Mouse (Mus musculus) retina, postnatal 1 day (tissue): ENCODE data around the gene Tmem229a.

Experiments
- DNase-seq: peaks from one replicate; pipeline ENCODE4 v3.0.0-alpha.2; 2012

The Tmem229a gene

DNA sequence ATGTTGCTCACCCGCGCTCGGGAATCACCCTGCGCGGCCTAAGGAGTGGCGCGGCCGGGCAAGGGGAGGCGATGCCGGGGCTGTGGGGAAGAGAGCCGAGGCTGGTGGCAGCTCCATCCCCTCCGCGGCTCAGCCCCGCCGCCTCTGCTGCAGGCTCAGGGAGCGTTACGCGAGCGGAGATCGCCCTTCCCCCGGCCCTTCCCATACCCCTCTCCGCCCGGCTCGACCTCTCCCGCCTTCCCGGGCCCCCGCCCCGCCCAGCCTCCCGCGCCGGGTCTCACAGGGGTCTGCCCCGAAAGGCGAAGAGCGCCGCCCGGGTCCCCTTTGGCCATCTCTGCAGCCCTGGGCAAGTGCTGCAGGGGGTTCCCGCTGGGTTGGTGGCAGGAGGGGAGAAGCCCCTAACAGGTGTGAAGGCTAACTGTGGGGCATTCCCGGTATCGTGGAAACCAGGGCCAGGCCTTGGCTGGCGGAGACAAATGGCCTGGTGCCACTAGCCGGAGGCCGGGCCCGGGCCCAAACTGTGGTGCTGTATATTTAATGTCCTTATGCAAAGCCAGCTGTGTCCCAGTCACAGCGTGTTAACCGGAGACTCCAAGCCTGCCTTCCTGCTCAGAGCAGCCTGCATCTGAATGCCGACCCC lies at the start of gene Tmem229a:
TSS of gene Tmem229a (minus strand) at position 352 of the 640 bp plus-strand sequence.
- DNase-seq, result peak; percentile 79

DNA sequence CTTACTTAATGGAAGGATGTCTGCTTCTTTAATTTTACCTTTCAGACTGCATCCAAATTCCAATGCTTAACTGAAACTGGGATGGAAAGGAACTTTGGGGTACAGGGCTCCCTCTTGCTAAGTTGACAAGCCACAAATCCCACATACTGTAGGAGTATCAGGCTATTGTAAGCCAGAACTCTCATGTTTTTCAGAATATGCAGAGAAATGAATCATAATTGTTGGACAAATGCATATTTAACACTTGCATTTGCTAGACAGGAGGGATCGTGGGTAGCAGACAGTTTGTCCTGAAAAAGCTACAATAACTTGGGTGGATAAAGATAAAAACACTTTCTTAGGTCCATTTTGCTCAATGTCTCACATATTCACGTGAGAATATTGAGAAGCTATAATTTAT lies 37.7 kb upstream of the Tmem229a start:
- no peak for DNase-seq

DNA sequence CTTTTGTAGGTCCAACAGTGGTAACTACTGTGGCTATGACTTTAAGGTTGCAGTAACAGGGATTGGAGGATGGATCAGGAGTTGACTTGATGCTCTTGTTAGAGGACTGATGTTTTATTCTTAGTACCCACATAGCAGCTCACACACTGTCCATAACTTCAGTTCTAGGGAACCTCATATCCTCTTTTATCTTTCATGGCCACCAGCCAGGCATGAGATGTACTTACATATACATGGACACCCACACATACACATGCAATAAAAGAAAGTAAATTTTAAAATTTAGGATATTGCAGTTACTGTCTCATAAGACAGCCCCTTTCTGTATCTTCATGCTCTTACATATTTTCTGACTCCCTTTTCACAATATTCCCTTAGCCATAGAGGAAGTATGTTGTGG lies 33.7 kb upstream of the Tmem229a start:
- DNase-seq, result no peak

DNA sequence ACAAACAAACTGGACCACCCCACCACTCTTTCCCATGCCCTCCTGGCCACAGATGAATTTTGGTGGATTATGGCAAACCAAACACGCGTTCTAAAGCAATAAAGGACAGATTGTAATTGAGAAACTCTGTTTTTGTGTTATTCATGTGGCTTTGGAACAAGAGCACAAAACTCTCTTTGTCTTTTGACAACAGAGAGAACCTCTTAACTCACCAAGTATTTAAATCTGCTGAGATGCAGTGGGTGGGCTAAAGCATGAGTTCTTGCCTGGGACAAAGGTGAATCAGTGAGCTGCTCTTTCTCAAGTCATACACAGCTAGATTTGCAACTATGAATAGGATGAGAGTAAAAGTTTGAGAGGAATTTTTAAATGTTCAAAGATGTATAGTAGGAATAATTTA lies 20.1 kb upstream of the Tmem229a start:
- DNase-seq, result no peak

DNA sequence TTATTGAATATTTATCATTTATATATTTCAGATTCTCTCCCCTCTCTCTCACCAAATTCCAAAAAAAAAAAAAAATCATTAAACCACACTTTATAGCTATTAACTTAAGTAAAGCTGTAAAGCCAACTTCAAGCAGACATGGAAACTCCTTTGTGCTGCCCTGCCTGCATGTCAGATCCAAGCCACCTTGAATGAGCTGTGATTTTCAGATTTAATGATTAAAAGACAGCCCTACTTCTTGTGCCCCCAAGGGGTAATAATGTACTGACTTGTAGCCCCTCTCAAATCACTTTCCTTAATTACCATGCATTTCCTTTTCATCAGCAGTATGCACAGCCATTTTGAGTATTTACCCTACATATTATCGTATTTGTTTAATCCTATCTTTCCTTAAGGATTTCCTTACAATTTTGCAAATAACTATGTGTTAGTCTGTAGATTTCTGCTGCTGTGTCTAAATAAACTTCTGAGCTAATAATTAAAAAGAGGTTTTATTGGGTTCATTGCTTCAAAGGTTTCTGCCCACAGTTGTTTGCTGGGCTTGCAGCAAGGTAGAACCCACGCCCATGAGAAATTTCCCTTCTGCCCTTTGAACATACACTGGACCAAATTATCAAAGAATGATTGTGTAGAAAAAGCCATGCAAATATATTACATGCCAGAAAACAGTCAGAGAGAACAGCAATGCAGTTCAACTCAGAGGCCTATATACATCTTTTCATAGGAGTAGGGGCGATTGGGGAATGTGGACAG lies 12.6 kb upstream of the Tmem229a start:
- no peak for DNase-seq

DNA sequence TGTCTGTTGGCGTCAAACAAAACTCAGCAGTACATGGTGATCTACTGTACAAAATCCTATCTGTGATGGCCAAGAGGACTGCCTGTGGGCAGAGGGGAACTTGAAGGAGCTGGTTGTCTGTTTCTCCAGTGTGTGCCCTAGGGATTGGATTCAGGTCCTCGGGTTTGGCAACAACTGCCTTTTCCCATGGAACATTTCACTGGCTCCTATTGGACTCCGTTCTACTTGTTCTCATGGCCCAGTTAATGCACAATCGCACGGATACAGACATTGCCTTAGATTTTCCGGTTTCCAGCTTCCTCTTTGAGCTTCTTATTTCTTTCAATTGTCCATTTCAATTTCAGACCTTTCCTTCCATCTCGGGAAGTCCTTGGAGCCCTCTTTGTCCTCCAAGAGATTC lies 11.6 kb upstream of the Tmem229a start:
- no peak for DNase-seq

DNA sequence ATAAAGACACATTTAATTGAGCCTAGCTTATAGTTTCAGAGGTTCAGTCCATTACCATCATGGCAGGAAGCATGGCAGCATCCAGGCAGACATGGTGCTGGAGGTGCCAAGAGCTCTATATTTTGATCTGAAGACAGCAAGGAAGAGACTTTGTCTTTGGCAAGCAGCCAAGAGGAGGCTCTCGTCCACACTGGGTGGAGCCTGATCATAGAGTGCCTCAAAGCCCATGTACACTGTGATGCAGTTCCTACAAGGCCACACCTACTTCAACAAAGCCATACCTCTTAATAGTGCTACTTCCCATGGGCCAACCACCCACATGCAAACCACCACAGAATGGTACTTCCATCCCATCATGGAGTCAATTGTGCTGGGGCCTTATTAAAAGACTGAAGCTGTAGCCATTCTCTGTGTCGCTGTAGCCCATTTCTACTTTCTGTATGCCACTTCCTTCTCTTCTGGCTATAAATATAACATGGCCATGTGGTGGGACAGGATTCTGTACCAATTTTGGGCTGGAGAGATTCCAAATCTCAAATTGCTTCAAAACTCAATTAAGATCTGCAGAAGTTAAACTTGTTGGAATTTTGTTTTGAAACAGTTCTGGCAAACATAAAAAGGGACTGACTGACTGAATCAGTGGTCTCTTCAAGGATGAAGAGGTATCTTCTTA lies 10.0 kb upstream of the Tmem229a start:
- no peak for DNase-seq

DNA sequence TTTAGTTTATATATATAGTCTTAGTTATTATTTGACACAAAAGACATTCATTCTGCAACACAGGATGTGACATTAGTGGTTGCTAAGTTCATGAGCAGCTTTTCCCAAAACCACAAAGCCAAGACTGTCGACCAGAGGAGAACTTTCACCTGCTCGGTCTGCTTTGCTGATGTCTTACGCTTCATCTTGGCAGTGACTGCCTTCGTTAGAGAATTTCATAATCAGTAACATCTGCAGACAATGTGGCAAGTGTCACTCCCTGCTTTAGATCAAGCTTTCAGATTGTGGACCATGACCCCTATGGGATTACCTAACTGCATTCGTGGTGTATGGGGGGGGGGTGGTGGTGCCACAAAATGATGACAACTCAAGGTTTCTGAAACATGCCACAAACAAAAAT lies 7.7 kb upstream of the Tmem229a start:
- no peak for DNase-seq

DNA sequence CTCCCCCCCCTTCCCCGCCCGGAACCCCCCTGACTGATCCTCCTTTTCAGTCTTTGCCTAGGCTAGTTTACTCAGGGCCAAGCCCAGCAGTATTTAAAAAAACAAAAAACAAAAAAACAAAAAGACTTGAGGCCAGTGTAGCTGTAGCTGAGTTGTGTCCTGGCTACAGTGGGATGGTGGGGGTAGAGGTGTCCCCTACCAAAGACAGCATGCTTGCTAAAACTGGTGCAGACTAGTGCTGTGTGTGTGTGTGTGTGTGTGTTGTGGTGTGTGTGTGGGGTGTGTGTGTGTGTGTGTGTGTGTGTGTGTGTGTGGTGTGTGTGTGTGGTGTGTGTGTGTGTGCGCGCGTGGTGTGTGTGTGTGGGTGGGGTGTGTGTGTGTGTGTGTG lies 483 bp upstream of the Tmem229a start:
- no peak for DNase-seq

DNA sequence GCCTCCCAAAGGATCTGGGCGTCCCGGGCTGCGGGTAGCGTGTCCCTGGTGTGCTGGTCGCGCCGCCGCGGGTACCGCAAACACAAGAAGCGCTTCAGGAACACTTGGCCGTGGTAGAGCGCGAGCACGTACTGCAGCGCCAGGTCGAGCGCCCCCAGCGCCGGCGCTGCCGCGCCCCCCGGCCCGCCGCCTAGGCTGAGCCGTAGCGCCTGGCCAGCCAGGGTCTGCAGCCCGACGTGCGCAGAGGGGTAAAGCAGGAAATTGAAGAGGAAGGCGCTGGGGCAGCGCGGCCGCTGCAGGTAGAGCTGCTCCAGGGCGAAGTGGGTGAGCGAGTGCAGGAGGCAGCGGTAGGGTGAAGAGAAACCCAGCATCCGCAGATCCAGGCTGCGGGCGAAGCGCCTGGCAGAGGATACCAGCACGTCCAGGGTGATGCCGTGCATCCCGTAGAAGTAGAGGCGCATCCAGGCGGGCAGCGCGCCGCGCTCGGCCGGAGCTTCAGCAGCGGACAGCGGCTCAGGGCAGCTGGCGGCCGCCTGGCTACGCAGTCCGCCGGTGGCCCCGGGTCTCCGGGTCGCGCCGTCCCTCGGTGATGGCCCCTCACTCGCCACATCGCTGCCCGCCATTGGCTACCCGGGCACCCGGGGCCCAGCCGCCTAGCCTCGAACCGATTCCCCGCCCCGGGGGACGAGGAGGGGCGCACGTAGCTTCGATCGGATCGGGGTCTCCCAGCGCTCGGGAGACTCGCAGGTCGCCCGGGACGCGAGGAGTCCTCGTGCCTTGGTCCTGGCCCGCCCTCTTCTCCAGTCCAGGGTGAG lies 759 bp downstream of the Tmem229a start:
- DNase-seq, result peak; percentile 85

DNA sequence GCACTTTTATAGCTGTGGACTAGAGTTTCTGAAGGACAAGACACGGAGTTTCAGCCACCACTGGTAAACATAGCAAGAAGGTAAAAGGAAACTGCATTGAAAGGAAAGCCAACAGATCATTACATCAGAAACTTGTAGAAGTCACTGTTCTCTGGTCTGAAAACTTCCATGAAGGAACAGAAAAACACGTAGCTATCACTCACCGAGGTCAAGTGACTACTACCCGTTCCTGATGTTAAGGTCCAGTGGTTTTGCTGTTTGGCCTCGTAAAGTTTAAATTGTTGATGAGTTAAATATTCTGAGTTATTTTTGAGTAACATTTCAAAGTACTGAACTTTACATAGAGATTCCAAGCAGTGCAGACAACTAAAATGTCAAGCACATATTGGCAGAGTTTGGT lies 2.0 kb downstream of the Tmem229a start:
- no peak for DNase-seq

DNA sequence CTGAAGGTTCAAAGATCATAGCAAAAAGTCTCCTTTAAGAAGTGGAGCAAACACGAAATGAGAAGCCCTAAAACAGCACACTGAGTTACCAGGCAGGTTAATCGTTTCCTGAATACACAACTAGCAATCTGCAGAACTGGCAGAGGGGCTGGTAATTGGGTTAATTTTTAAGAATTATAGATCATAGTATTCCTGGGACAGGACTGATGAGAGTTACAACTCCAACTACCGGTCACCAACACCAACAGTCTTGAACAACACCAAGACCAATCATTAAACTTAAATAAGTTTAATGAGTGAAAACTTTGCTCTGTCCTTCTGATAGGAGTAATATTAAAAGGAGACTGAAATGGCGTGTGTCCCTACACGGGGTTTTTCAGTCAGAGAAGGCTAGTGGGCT lies 3.8 kb downstream of the Tmem229a start:
- DNase-seq, result no peak

DNA sequence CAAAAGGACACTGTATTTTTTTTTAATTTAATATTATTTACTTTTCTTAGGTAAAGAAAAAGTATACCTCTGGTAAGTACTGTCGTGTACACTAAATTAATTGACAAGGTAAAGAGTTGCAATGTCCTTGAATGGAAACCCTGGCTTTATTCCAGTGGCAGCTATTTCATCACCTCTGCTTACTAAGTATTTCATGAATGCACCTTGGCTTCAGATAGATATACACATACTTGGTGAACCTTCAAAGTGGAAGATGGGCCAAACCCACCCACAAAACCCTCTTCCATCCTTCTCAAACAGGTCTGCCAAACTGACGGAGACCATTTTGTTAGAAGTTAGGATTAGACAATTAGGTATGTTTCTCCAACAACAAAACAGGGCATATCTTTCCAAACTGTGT lies 5.4 kb downstream of the Tmem229a start:
- no peak for DNase-seq

DNA sequence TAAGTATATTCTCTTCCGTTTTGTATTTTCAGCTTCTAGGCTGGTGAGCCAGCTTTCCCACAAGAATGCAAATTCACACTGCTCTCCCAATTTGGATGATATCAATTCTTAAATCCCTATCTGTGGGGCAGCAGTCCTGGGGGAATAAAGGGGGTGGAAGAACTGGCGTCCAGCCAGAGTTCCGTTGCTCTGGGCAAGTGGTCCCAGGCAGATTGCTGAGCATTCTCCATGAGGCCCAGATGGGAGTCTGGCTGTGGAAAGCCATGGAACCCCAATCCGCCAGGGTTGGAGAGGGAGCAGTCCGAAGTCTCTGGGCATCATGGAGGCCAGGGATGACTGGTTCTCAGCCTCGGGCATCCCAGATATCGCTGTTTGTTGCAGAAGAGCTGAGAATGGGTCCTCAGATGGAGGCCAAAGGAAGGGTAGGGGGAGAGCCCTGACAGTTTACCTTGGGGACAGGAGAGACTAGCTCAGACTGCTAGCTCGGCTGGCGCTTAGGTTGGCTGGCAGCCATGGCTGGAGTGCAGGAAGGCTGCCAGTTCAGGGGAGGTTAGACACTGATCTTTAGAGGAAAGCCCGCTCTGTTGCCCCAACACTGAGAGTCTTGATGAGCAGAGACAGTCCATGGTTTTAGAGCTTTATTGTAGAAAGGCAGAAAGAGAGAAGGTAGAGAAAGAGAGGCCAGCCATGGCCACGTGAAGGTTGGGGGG lies 30.9 kb downstream of the Tmem229a start:
- no peak for DNase-seq

DNA sequence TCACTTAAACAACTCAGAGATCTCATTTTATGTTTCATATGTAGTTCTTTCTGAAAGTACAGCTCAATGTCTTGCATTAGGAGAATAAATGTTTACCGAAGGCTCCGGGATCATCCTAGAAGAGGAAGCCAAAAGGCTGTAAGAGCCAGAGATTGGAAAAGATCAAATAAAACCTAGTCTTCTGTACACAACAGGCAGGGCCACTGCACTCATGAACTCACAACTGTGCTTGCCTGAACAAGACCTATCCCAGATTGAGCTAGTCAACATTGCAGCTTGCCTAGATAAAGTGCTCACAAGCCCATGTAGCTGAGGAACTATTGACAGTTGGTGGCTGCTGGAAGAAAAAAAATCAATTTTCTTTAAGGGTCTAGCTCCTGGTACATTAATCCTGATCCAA lies 42.5 kb downstream of the Tmem229a start:
- DNase-seq, result no peak

DNA sequence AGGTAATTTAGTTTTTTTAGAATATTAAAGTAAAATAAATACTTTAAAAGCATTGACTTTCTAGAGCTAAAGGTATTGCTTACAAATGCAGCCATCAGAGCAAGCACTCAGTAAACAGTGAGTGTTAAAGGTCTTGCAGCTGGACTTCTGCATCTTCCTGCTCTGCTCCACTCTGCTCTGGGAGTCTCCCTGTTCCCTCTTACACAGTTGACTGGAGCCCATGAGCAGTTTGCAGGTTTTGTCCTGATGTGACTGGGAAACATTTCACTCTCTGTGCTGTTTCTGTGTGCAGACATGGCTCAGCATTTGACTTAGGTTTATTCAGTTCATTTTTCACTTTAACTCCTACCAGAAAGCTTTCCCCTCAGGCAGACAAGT lies 45.4 kb downstream of the Tmem229a start:
- no peak for DNase-seq

DNA sequence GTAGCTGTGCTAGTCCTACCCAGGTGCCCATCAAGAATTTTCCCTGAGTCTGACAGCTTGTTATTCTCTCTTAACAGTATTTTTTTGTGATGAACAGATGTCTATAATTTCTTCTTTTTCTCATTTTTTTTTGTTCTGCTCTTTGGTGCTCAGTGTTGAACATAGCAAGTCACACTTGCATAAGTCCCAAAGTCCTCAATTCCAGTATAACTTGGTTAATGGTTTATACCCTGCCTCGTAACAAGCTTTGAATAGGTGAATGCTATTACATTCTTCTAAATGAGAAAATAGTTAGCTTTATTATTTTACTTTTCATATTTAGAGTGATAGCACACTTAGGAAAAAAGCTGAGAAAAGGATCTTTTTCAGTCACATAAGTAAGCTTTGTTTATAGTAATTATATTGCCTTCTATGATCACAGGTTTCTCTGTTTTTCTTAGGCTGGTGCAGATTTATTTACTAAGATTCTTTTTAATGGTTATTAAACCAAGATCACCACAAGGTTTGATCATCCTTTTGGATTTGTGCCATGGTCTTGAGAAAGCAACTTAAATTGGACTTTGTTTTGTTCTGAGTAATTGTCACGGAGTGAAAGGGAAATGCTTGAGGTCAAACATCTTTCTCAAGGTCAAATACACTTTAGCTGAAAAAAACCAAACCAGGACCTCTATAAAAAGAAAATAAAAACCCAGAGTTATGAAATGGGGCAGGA lies 45.9 kb downstream of the Tmem229a start:
- no peak for DNase-seq

DNA sequence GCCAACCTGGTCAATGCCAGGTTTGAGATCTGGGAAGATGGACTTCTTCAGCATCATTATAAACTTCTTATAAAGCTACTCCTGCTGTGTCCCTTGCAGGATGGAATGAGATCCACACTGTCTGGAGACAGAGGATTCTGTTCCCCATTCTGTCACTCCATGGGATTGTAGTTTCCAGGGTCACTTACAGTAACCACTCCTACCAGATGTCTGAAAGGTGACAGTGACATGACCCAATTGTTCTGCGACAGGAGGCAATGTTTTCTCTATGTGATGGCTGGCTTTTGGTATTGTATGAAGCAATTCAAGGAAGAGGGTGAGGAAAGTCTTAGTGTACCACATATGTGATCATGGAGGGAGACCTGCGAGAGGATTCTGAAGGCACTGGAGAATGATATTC lies 48.3 kb downstream of the Tmem229a start:
- DNase-seq, result no peak

DNA sequence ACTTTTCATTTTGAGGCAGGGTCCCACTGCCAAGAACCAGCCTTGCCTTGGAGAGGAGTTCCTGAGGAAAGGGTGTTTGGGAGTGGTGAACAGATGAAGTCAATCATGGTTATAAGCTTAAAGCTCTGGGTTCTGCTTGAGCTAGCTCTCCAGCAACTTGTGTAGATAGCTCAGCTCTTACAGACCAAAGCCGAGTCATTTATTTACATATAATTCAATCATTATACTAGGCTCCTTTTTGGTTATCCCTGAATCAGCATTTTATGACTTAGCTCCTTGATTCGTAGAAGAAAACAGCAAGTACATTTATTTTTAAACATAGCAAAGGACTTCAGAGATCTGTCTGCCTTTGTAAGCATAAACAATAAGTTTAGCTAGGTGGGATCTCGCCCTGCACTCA lies 51.0 kb downstream of the Tmem229a start:
- no peak for DNase-seq
